Mouse (Mus musculus) neural tube, postnatal 0 days (tissue): ENCODE data around the gene Inha. TPM values are rescaled to one million over a fixed set of nuclear protein-coding genes. Genes with fewer than 3 reads are reported as not detected.

Source experiments
- polyA plus RNA-seq: library from polyadenylated mRNA; unstranded; fragments of >200 nt; fragmentation: Nextera tagmentation; extraction: Ambion mirVana; gene quantifications from 2 replicates; pipeline ENCODE4 v1.2.1, GENCODE M21; 2015

Gene Inha
- 19.8 and 26.3 TPM in 2 replicates for polyA plus RNA-seq

GRCm38 (mm10) chr1:75507006-75507405, at the start of gene Inha:
Gene Inha, plus strand, starts transcription at chr1:75507077.

DNA sequence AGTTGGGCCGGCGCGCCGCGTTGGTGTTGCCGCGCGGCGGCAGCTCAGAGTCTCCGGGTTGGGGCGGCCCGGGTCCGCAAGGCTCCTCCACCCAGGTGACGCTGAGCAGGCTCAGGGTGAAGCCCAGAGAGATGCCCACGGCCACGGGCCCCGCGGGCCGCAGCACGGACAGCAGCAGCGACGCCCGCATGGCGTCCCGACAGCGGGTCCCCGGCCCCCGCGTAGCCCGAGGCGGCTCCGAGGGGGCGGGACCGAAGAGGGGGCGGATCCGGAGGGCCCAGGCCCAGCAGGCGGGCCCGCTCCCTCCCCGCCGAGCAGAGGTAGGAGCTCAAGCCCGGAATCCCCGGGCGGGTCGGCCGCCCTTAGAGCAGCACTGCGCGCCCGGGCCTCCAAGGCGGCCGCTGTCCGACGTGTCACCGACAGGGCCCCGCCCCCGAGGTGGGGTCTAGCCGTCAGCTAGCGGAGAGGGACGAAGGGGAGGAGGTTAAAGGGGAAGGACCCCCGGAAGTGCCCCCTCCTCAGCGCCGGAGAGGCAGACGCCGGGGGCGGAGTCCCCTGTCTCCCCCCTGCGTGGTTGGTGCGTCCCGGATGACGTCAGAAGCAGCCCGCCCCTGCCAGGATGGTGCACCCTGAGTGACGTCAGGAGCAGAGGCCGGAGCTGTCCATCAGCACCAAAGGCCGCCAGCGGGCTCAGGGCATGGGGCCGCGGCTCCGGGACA, 27.8 kb upstream of the Inha start, which contains the start of the genes Chpf and Tmem198:
Chpf (minus strand) TSS at position 392 of the 719 bp plus-strand sequence.
Tmem198 (plus strand) TSS at position 617 of the 719 bp plus-strand sequence.

DNA sequence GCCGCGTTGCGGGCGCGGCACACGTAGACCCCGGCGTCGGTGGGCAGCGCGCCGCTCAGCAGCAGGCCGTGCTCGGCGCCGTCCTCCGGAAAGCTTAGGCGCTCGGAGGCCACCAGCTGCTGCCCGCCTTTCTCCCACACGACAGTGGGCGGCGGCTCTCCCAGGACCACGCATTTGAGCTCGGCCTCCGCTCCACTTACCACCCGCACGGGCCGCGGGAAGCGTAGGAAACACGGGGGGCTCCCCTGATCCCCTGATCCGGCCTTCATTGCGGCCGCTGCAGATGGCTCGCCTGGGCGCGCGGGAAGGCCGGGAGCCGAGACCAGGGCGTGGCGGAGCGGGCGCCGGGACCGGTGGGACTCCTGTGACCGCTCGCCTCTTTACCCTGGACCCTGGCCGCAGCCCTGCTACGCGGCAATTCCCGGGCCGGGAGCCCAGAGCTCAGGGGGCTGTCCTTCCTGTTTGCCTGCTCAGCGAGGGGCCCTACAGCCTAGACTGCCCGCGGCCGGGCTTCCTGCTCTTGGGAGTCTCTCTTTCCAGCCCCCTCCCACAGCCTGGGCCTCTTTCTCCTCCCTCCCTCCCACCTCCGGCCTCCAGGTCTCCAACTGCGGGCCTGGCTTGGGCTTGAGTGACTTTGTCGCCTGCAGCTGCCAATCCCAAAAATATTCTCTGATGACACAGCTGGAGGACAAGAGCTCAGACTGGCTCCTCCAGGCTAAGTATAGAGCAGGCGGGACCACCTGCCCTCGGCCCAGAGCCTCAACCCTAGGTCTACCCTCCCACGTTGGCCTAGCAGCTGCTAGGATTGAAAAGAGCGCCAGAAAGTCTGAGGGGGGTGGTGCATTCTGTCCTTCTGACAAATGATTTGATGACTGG, 683 bp upstream of the Inha start, which contains the start of gene Obsl1:
Obsl1 (minus strand) TSS at position 497 of the 876 bp plus-strand sequence.

GRCm38 (mm10) chr1:75521321-75522031, 14.6 kb downstream of the Inha start, which contains the start of gene Stk11ip:
Gene Stk11ip, plus strand, starts transcription at chr1:75521529.

DNA sequence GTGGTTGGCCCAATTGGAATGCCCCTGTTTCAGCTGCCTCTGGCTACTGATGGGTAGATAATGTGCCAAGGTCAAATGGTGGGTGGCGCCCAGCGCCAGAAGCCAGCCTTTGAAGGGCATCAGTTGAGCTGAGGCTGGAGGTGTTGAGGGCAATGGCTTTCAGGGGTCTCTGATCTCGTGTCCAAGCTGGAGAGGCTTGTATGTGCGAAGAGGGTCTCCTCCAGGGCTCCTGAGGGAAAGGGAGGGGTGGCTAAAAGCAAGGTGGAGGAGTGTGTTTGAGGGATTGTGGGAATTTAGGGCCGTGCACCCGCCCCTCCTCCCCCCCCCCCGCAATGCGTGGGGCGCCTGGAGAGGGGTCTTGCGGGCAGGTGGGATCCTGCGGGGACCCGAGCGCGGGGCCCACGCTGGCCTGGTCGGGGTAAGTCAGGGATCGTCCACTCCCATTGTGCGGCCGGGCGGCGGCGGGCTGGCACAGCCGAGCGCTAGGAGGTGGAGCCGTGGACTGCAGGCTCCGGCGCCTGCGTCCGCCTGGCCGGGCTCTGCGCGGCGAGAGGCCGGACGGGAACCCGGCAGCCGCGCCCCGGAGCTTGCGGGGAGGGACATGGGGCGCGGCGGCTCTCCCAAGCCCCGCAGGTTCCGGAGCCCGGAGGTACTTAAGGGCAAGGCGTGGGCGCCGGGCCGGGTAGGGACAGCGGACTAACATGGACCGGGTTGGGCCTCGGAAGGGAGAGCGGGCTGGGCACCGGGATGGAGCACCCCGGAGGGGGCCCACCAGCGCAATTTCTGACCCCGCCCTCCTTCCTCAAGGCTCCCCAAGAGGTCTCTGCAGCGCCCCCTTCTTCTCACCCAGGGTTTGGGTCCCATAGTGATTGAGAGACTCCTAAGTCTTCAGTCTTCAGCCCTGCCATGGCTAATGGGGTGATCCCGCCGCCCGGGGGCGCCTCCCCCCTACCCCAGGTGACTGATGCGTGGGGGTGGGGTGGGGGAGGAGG, 39.4 kb downstream of the Inha start, which contains the start of gene Slc4a3:
Slc4a3 (plus strand) TSS at position 302 of the 992 bp plus-strand sequence.

Other genes with a start within 250 kb of the Inha start
- 51.2 and 57.2 TPM in 2 replicates for gene Ptprn, start 242.6 kb upstream of the Inha start, polyA plus RNA-seq
- gene Resp18, start 228.7 kb upstream of the Inha start, polyA plus RNA-seq = 505 and 560 TPM in 2 replicates
- 125 and 134 TPM in 2 replicates for gene Dnpep, start 189.1 kb upstream of the Inha start, polyA plus RNA-seq
- gene Des, start 146.7 kb upstream of the Inha start, polyA plus RNA-seq = 2.2 and 2.5 TPM in 2 replicates
- 21.1 and 25.5 TPM in 2 replicates for gene Speg, start 131.8 kb upstream of the Inha start, polyA plus RNA-seq
- 60.4 and 69.0 TPM in 2 replicates for gene Gmppa, start 71.1 kb upstream of the Inha start, polyA plus RNA-seq
- 29.7 and 33.4 TPM in 2 replicates for gene Asic4, start 56.6 kb upstream of the Inha start, polyA plus RNA-seq
- 69.9 and 71.1 TPM in 2 replicates for gene Chpf, start 27.8 kb upstream of the Inha start, polyA plus RNA-seq
- gene Tmem198, start 27.5 kb upstream of the Inha start, polyA plus RNA-seq = 35.9 and 43.4 TPM in 2 replicates
- gene Obsl1, start 625 bp upstream of the Inha start, polyA plus RNA-seq = 29.1 and 29.9 TPM in 2 replicates
- 11.9 and 15.3 TPM in 2 replicates for gene Stk11ip, start 14.5 kb downstream of the Inha start, polyA plus RNA-seq
- gene Slc4a3, start 39.2 kb downstream of the Inha start, polyA plus RNA-seq = 98.7 and 109 TPM in 2 replicates